Mouse (Mus musculus) hindbrain, embryonic 11.5 days (tissue): ENCODE measurements around the gene Zfyve28. TPM values are rescaled to one million over a fixed set of nuclear protein-coding genes. Genes with fewer than 3 reads are reported as not detected.

ENCODE experiments used
- ATAC-seq: fragments of 200-750 bp; cut with Nextera tagmentation; 2 replicates; pipeline ENCODE4 v1.8.0; 2017; ENCODE audit warnings: mild to moderate bottlenecking, moderate TSS enrichment, moderate library complexity; ENCODE audit not compliant: low FRiP score
- DNase-seq: peaks from one replicate; pipeline ENCODE4 v3.0.0-alpha.2; 2015; ENCODE audit warnings: low spot score
- H3K27ac ChIP-seq: fragments of 300-500 bp; sonication (generic); 2 replicates; pipeline ENCODE4 v1.5.1; 2014; ENCODE audit warnings: mild to moderate bottlenecking, low read depth, low read length
- H3K27me3 ChIP-seq: fragments of 300-500 bp; sonication (generic); 2 replicates; pipeline ENCODE4 v1.6.1; 2014; ENCODE audit warnings: mild to moderate bottlenecking, low read length, moderate library complexity, mixed read lengths; ENCODE audit not compliant: control insufficient read depth, insufficient read depth
- H3K36me3 ChIP-seq: fragments of 300-500 bp; sonication (generic); 2 replicates; pipeline ENCODE4 v1.6.1; 2014; ENCODE audit warnings: mild to moderate bottlenecking, low read length, moderate library complexity, mixed read lengths; ENCODE audit not compliant: control insufficient read depth, insufficient read depth
- H3K4me1 ChIP-seq: fragments of 300-500 bp; sonication (generic); replicated peaks from 2 replicates; pipeline ENCODE4 v1.6.1; 2014; ENCODE audit warnings: low read length, mixed read lengths; ENCODE audit not compliant: control insufficient read depth, insufficient read depth
- H3K4me2 ChIP-seq: fragments of 300-500 bp; sonication (generic); replicated peaks from 2 replicates; pipeline ENCODE4 v1.6.1; 2014; ENCODE audit warnings: mild to moderate bottlenecking, low read depth, low read length
- H3K4me3 ChIP-seq: fragments of 300-500 bp; sonication (generic); 2 replicates; pipeline ENCODE4 v1.5.1; 2014; ENCODE audit warnings: low read depth, low read length
- H3K9ac ChIP-seq: fragments of 300-500 bp; sonication (generic); 2 replicates; pipeline ENCODE4 v1.6.1; 2014; ENCODE audit warnings: low read depth, low read length
- H3K9me3 ChIP-seq: fragments of 300-500 bp; sonication (generic); 2 replicates; pipeline ENCODE4 v1.6.1; 2016; ENCODE audit warnings: low read length; ENCODE audit not compliant: control insufficient read depth
- WGBS: fragments of 180-500 bp; shearing (Covaris S2); extraction: QIAGEN DNeasy Blood & Tissue Kit; methylation state at CpG from one replicate; pipeline ENCODE4 v1.1.7; 2014; 5-methylcytosine and 5-hydroxymethylcytosine counted together
- polyA plus RNA-seq: library from polyadenylated mRNA; unstranded; fragments of >200 nt; fragmentation: Nextera tagmentation; extraction: Ambion mirVana; gene quantifications from 2 replicates; pipeline ENCODE4 v1.2.1, GENCODE M21; 2014

Zfyve28 gene
- polyA plus RNA-seq, 1 experiment from 2014 or later = 0.96 TPM

GRCm38 (mm10) chr5:34232481-34233220, 55.6 kb downstream of the Zfyve28 start:
- Histone ChIP-seq H3K27me3 (no peaks in the 10 kb centered on the region), H3K36me3 (no peaks in the 10 kb centered on the region), H3K9me3 (no peaks in the 10 kb centered on the region), H3K9ac (no peak overlapping the region), H3K27ac (no peak overlapping the region), H3K4me1 (no peaks in the 10 kb centered on the region), H3K4me2 (no peak overlapping the region), H3K4me3 (no peak overlapping the region)
- 75% methylated on average over 8 of the region's 8 CpGs for WGBS
- ATAC-seq (no peak), DNase-seq (no peak)

GRCm38 (mm10) chr5:34231901-34232300, 56.3 kb downstream of the Zfyve28 start:
- H3K9ac ChIP-seq = no peak overlapping the region
- no peak overlapping the region for H3K27ac ChIP-seq
- H3K4me1 ChIP-seq = no peaks in the 10 kb centered on the region
- DNase-seq = no peak
- H3K9me3 ChIP-seq = no peaks in the 10 kb centered on the region
- WGBS = 90% methylated on average over 6 of the region's 6 CpGs
- no peaks in the 10 kb centered on the region for H3K27me3 ChIP-seq
- no peak overlapping the region for H3K4me2 ChIP-seq
- no peak for ATAC-seq
- no peaks in the 10 kb centered on the region for H3K36me3 ChIP-seq
- H3K4me3 ChIP-seq = no peak overlapping the region

- Histone ChIP-seq H3K36me3 (no peaks in the 10 kb centered on the region), H3K9ac (no peak overlapping the region), H3K27ac (no peak overlapping the region), H3K27me3 (no peaks in the 10 kb centered on the region), H3K4me2 (no peak overlapping the region), H3K4me3 (no peak overlapping the region), H3K9me3 (no peaks in the 10 kb centered on the region), H3K4me1 (no peaks in the 10 kb centered on the region)
- DNase-seq (no peak), ATAC-seq (no peak)
- 89% methylated on average over 9 of the region's 9 CpGs for WGBS
Measured at GRCm38 (mm10) chr5:34230599-34231485, 57.4 kb downstream of the Zfyve28 start.

GRCm38 (mm10) chr5:34229503-34229902, 58.7 kb downstream of the Zfyve28 start:
- H3K4me3 ChIP-seq = no peak overlapping the region
- DNase-seq = no peak
- H3K4me1 ChIP-seq = no peaks in the 10 kb centered on the region
- WGBS = 87% methylated on average over 5 of the region's 5 CpGs
- no peaks in the 10 kb centered on the region for H3K36me3 ChIP-seq
- no peak for ATAC-seq
- H3K4me2 ChIP-seq = no peak overlapping the region
- H3K27me3 ChIP-seq = no peaks in the 10 kb centered on the region
- H3K9me3 ChIP-seq = no peaks in the 10 kb centered on the region
- no peak overlapping the region for H3K9ac ChIP-seq
- no peak overlapping the region for H3K27ac ChIP-seq

GRCm38 (mm10) chr5:34225516-34225915, 62.7 kb downstream of the Zfyve28 start:
- Histone ChIP-seq H3K9ac (no peak overlapping the region), H3K27me3 (no peaks in the 10 kb centered on the region), H3K4me2 (no peak overlapping the region), H3K4me3 (no peak overlapping the region), H3K4me1 (no peaks in the 10 kb centered on the region), H3K9me3 (no peaks in the 10 kb centered on the region), H3K36me3 (no peaks in the 10 kb centered on the region), H3K27ac (no peak overlapping the region)
- ATAC-seq = no peak
- 89% methylated on average over 2 of the region's 2 CpGs for WGBS
- no peak for DNase-seq

DNA sequence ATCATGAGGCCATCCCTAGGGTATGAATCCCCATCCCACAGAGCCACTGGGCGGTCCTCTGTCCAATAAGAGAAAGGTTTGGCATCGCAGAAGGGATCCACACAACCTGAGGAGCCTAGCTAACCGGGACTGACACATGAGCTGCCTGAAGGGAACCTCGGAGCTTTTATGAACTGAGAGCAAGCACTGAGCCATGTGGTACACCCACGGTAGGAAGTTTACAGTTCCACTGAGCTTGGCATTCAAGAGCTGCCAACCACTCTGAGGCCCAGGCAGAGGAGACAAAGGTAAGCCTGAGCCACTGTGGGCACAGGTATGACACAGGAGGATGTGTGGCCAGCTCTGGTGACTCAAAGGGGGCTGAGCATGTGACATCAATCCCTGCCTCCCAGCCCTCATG, 63.7 kb downstream of the Zfyve28 start:
- Histone ChIP-seq H3K4me1 (no peaks in the 10 kb centered on the region), H3K36me3 (no peaks in the 10 kb centered on the region), H3K9ac (no peak overlapping the region), H3K4me3 (no peak overlapping the region), H3K9me3 (no peaks in the 10 kb centered on the region), H3K27ac (no peak overlapping the region), H3K4me2 (no peak overlapping the region), H3K27me3 (no peaks in the 10 kb centered on the region)
- ATAC-seq = no peak
- WGBS = 83% methylated on average over 5 of the region's 5 CpGs
- DNase-seq = no peak

DNA sequence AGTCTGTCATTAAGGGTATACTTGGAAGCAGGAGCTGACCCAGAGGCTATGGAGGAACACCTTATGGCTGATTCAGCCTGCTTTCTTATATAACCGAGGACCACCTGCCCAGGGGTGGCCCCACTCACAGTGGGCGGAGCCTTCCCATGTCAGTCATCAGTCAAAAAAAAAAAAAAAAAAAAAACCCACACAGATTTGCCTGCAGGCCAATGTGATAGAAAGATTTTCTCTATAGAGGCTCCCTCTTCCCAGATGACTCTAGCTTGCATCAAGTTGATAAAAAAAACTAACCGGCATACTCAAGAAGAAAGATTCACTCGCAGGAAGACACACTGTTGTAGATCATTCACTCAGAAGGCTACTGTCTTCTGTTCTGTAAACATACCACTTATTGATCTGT, 68.2 kb downstream of the Zfyve28 start:
- ATAC-seq = no peak
- WGBS = 85% methylated on average over 4 of the region's 4 CpGs
- Histone ChIP-seq H3K9me3 (no peaks in the 10 kb centered on the region), H3K27me3 (no peaks in the 10 kb centered on the region), H3K4me2 (no peak overlapping the region), H3K36me3 (no peaks in the 10 kb centered on the region), H3K4me3 (no peak overlapping the region), H3K4me1 (no peaks in the 10 kb centered on the region), H3K27ac (no peak overlapping the region), H3K9ac (no peak overlapping the region)
- no peak for DNase-seq

GRCm38 (mm10) chr5:34218672-34219071, 69.6 kb downstream of the Zfyve28 start:
- Histone ChIP-seq H3K4me3 (no peak overlapping the region), H3K27ac (no peak overlapping the region), H3K36me3 (no peaks in the 10 kb centered on the region), H3K9me3 (no peaks in the 10 kb centered on the region), H3K27me3 (no peaks in the 10 kb centered on the region), H3K4me1 (no peaks in the 10 kb centered on the region), H3K4me2 (no peak overlapping the region), H3K9ac (no peak overlapping the region)
- ATAC-seq (no peak), DNase-seq (no peak)
- WGBS = 85% methylated on average over 5 of the region's 5 CpGs

GRCm38 (mm10) chr5:34217756-34218155, 70.5 kb downstream of the Zfyve28 start:
- 67% methylated on average over 9 of the region's 9 CpGs for WGBS
- Histone ChIP-seq H3K9ac (no peak overlapping the region), H3K9me3 (no peaks in the 10 kb centered on the region), H3K4me3 (no peak overlapping the region), H3K27ac (no peak overlapping the region), H3K4me1 (no peaks in the 10 kb centered on the region), H3K4me2 (no peak overlapping the region), H3K27me3 (no peaks in the 10 kb centered on the region), H3K36me3 (no peaks in the 10 kb centered on the region)
- ATAC-seq (no peak), DNase-seq (no peak)
